Mouse (Mus musculus) B cell, adult 67 days (primary cell): ENCODE measurements around the gene Cbwd1. TPM values are rescaled to one million over a fixed set of nuclear protein-coding genes. Genes with fewer than 3 reads are reported as not detected.

Experiments
- total RNA-seq, 2 experiments: library from RNA; stranded (reverse); gene quantifications; 4 replicates each; pipeline ENCODE4 v1.2.4; 2023

Gene Cbwd1
- total RNA-seq, result 10 to 100 TPM; 11.7 to 11.8 TPM

GRCm38 (mm10) chr19:24961172-24961962 is at the start of gene Cbwd1:
TSS of gene Cbwd1 (minus strand) at chr19:24961610.

GRCm38 (mm10) chr19:24999201-24999886 is 37.9 kb upstream of the Cbwd1 start, which contains the start of gene Dock8:
TSS of gene Dock8 (plus strand) at chr19:24999534.

GRCm38 (mm10) chr19:24900581-24901220 is 60.7 kb downstream of the Cbwd1 start, which contains the start of gene Foxd4:
TSS of gene Foxd4 (minus strand) at chr19:24901197.

DNA sequence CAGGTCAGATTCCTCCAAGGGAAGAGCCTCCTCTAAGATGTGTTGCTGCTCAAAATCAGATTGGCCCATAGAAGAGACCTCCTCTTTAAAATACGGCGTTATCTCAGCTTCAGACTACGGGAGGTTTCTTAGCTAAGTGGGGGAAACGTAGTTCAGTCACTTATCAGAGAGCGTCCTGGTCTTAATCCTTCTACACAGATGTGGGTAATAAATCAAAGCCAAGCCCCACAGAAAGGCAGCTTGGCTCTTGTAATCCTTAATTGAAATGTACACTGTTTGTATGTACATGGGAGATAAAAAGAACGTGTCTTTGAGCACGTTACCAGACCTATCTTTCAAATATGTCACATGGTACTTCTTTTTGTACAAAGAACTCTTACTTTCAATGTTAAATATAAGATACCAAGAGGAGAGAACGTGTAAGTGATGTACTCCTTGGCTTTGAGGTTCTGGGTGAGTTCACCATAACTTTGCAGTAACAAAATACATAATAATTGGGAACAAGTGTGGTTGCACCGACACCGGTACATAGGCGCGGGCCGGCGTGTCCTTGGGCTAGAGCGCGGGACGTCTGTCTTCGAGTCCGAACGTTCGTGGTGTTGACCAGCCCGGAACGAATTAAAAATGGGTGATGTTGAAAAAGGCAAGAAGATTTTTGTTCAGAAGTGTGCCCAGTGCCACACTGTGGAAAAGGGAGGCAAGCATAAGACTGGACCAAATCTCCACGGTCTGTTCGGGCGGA is 86.1 kb downstream of the Cbwd1 start, which contains the start of gene Gm10053:
Gene Gm10053, plus strand, starts transcription at position 558 of the 742 bp plus-strand sequence.

Other genes starting within 250 kb of the Cbwd1 start
- gene Pgm5, start 99.8 kb downstream of the Cbwd1 start, total RNA-seq, result not detected
- gene Gm10053, start 85.9 kb downstream of the Cbwd1 start, total RNA-seq, result 10 to 100 TPM; 31.7 to 34.7 TPM
- gene Foxd4, start 60.4 kb downstream of the Cbwd1 start, total RNA-seq, result not detected
- gene Dock8, start 37.9 kb upstream of the Cbwd1 start, total RNA-seq, result 100 to 1,000 TPM; 252 to 278 TPM